Mouse (Mus musculus) ES-E14 (cell line): ENCODE measurements at regions not wholly inside any gene's neighbourhood (a gene's known extent, or its start where the extent isn't known, plus 50 kb on each side); places are given as distances from the start of the nearest gene placed in this dataset.

ENCODE experiments used
- DNase-seq: peaks from one replicate; pipeline ENCODE4 v3.0.0-alpha.2; 2013; ENCODE audit warnings: low read depth, low spot score
- H3K27ac ChIP-seq: 2 replicates; pipeline ENCODE4 v1.5.1; 2012; ENCODE audit warnings: low read depth, mild to moderate bottlenecking, low read length, moderate library complexity, mixed read lengths; ENCODE audit not compliant: poor library complexity, insufficient read depth, severe bottlenecking
- H3K36me3 ChIP-seq: 2 replicates; pipeline ENCODE4 v1.6.1; 2012; ENCODE audit warnings: mild to moderate bottlenecking, low read length, moderate library complexity, mixed read lengths; ENCODE audit not compliant: control insufficient read depth, poor library complexity, insufficient read depth, severe bottlenecking
- H3K4me1 ChIP-seq, 2 experiments: fragments of 150-350 bp in 1 of 2; sonication (generic) in 1 of 2; 2 replicates each; pipeline ENCODE4 v1.6.1; 2012; ENCODE audit warnings: low read length in 2 of 2, mild to moderate bottlenecking in 1 of 2, mixed read lengths in 1 of 2; ENCODE audit not compliant: control insufficient read depth in 2 of 2, insufficient read depth in 2 of 2, poor library complexity in 1 of 2
- H3K4me3 ChIP-seq, 2 experiments: fragments of 150-350 bp in 1 of 2; sonication (generic) in 1 of 2; 2 replicates each; pipeline ENCODE4 v1.5.1; 2012; ENCODE audit warnings: low read length in 2 of 2, low read depth in 1 of 2, mild to moderate bottlenecking in 1 of 2, mixed read lengths in 1 of 2; ENCODE audit not compliant: insufficient read depth in 1 of 2, poor library complexity in 1 of 2, severe bottlenecking in 1 of 2
- H3K9ac ChIP-seq: 2 replicates; pipeline ENCODE4 v1.6.1; 2012; ENCODE audit warnings: low read depth, mild to moderate bottlenecking, low read length, mixed read lengths; ENCODE audit not compliant: poor library complexity, insufficient read depth, severe bottlenecking
- H3K9me3 ChIP-seq: fragments of 150-350 bp; sonication (generic); 2 replicates; pipeline ENCODE4 v1.6.1; 2012; ENCODE audit warnings: low read depth, mild to moderate bottlenecking, low read length; ENCODE audit not compliant: control insufficient read depth, insufficient read depth
- CHD2 ChIP-seq: IDR thresholded peaks from 2 replicates; pipeline ENCODE4 v1.6.1; 2014; ENCODE audit warnings: mild to moderate bottlenecking, low read depth, low read length, inconsistent platforms
- HCFC1 ChIP-seq: IDR thresholded peaks from 2 replicates; pipeline ENCODE4 v1.6.1; 2012; ENCODE audit warnings: low read length, inconsistent platforms, borderline replicate concordance; ENCODE audit not compliant: insufficient read depth
- MAFK ChIP-seq: IDR thresholded peaks from 2 replicates; pipeline ENCODE4 v1.6.1; 2014; ENCODE audit warnings: mild to moderate bottlenecking, low read depth, low read length, inconsistent platforms; ENCODE audit not compliant: insufficient read depth
- ZC3H11A ChIP-seq: IDR thresholded peaks from 2 replicates; pipeline ENCODE4 v1.6.1; 2012; ENCODE audit warnings: low read depth, mild to moderate bottlenecking, inconsistent platforms, low read length, borderline replicate concordance
- ZNF384 ChIP-seq: IDR thresholded peaks from 2 replicates; pipeline ENCODE4 v1.6.1; 2012; ENCODE audit warnings: low read depth, low read length, inconsistent platforms
- in situ Hi-C, 2 experiments: fragments of 600-800 bp; cut with MboI; formaldehyde crosslinking; loops; one replicate each; pipeline ENCODE4 v1.15.1; 2025; ENCODE audit warnings: low sequenced_read_pairs in 2 of 2, inconsistent platforms in 1 of 2; ENCODE audit not compliant: unreplicated experiment in 2 of 2

GRCm38 (mm10) chr5:62939050-62939449 is 125.4 kb downstream of the Dthd1 start:
- Histone ChIP-seq H3K4me1 (no peaks in the 10 kb centered on the region), H3K9me3 (no peaks in the 10 kb centered on the region), H3K4me3 (no peak overlapping the region), H3K27ac (no peak overlapping the region), H3K9ac (no peak overlapping the region), H3K36me3 (no peaks in the 10 kb centered on the region)
- TF ChIP-seq MAFK = no peak
- no peak for TF ChIP-seq ZNF384
- no peak for TF ChIP-seq HCFC1
- TF ChIP-seq ZC3H11A = 0 out of 2 replicates have a peak, but pooled peaks have one; percentile 27
- no peak for TF ChIP-seq CHD2
- DNase-seq = peak; percentile 11
- in situ Hi-C loops = loop anchor here in 1 of 2 experiments (25.0 kb wide), 1 partner anchor 823 kb away; no protein-coding TSS in a partner anchor
